8 mouse cellular contexts compared by ENCODE assay signal in genomic region chr4:141213342-141213741, GRCm38 (mm10). TPM values are rescaled to one million over a fixed set of nuclear protein-coding genes. Genes with fewer than 3 reads are reported as not detected.
DNase-seq lines count a peak whose midpoint lies in the region; ATAC-seq and TF ChIP-seq lines count a peak whose summit lies in the region.

No protein-coding gene starts in this region.

- no peak for TF ChIP-seq CTCF in lung, embryonic 14.5 days (IDR thresholded peaks at IDR 0.05; ENCODE audit: low read depth)
- no peak for TF ChIP-seq CTCF in small intestine, adult 2 months (IDR thresholded peaks at IDR 0.05; ENCODE audit: extremely low read depth, insufficient read length, insufficient replicate concordance, low read depth, low read length)

- WGBS in lung, embryonic 14.5 days, result 32% methylated on average over 2 of the region's 2 CpGs
- 35% methylated on average over 2 of the region's 2 CpGs for WGBS in limb, embryonic 13.5 days
- 44% methylated on average over 2 of the region's 2 CpGs for WGBS in small intestine, adult 2 months

- no peaks in the 10 kb centered on the region for H3K9me3 ChIP-seq in lung, embryonic 14.5 days (ENCODE audit: low read depth, low read length)
- H3K9me3 ChIP-seq in limb, embryonic 13.5 days, result no peaks in the 10 kb centered on the region

- peak overlapping the region; percentile 96 for H3K4me2 ChIP-seq in lung, embryonic 14.5 days
- peak overlapping the region; percentile 92 for H3K4me2 ChIP-seq in limb, embryonic 13.5 days (replicated peaks)

- peak; percentile 42 for ATAC-seq in lung, embryonic 14.5 days (ENCODE audit: insufficient read depth)
- 0 out of 2 replicates have a peak, but pooled peaks have one; percentile 5 for ATAC-seq in erythroid progenitor cell, adult 5-6 weeks (replicated peaks; ENCODE audit: low FRiP score, poor library complexity, severe bottlenecking)
- ATAC-seq in limb, embryonic 13.5 days (ENCODE audit: low FRiP score, low read depth), result no peak

- peaks cover 2% of the 10 kb centered on the region; the same call in 1 of the 2 replicates for H3K36me3 ChIP-seq in lung, embryonic 14.5 days (ENCODE audit: insufficient read depth)
- H3K36me3 ChIP-seq in limb, embryonic 13.5 days, result no peaks in the 10 kb centered on the region
- H3K36me3 ChIP-seq in small intestine, adult 2 months (ENCODE audit: control insufficient read depth, insufficient read depth, low read length), result no peaks in the 10 kb centered on the region

- TF ChIP-seq POLR2A in small intestine, adult 2 months (IDR thresholded peaks at IDR 0.05; ENCODE audit: low read depth, low read length), result no peak

- peak overlapping the region; percentile 58 for H3K4me3 ChIP-seq in lung, embryonic 14.5 days (ENCODE audit: low read depth, low read length)
- peak overlapping the region; percentile 63 for H3K4me3 ChIP-seq in limb, embryonic 13.5 days
- 0 out of 2 replicates have a peak overlapping the region, but pooled peaks have one; percentile 57 for H3K4me3 ChIP-seq in small intestine, adult 2 months (ENCODE audit: low read depth, low read length)

- no peaks in the 10 kb centered on the region for H3K27me3 ChIP-seq in lung, embryonic 14.5 days (ENCODE audit: insufficient read depth, low read length)
- H3K27me3 ChIP-seq in limb, embryonic 13.5 days, result no peaks in the 10 kb centered on the region
- no peaks in the 10 kb centered on the region for H3K27me3 ChIP-seq in small intestine, adult 2 months (ENCODE audit: control insufficient read depth, insufficient read depth, low read length)

- 0 out of 2 replicates have a peak overlapping the region, but pooled peaks have one; percentile 61 for H3K9ac ChIP-seq in lung, embryonic 14.5 days
- no peak overlapping the region for H3K9ac ChIP-seq in limb, embryonic 13.5 days

- peak overlapping the region; percentile 42; the same call in 1 of the 2 replicates for H3K27ac ChIP-seq in lung, embryonic 14.5 days (ENCODE audit: low read depth)
- peak overlapping the region; percentile 61; the same call in 1 of the 2 replicates for H3K27ac ChIP-seq in limb, embryonic 13.5 days
- H3K27ac ChIP-seq in small intestine, adult 2 months (ENCODE audit: insufficient read depth, low read depth, low read length), result no peak overlapping the region

- DNase-seq in lung, embryonic 14.5 days, result peak; percentile 34
- no peak for DNase-seq in lung, postnatal 14 days
- no peak for DNase-seq in frontal cortex, postnatal 10 days (ENCODE audit: low spot score in 2 of 2)
- DNase-seq in gastrocnemius, postnatal 4 days (ENCODE audit: low spot score in 2 of 2), result no peak
- DNase-seq in testis, postnatal 14 days (ENCODE audit: low spot score), result no peak

- peaks cover 11% of the 10 kb centered on the region for H3K4me1 ChIP-seq in lung, embryonic 14.5 days (ENCODE audit: insufficient read depth)
- H3K4me1 ChIP-seq in limb, embryonic 13.5 days, result peaks cover 16% of the 10 kb centered on the region
- H3K4me1 ChIP-seq in small intestine, adult 2 months (ENCODE audit: control insufficient read depth, insufficient read depth, insufficient read length, low read length), result peaks cover 7% of the 10 kb centered on the region; the same call in 1 of the 2 replicates

RNA-seq across cellular contexts. Expression of gene Rsg1, which starts 0.4 kb away (rescaled TPM):
- 5.3 and 6.3 TPM in 2 replicates for polyA plus RNA-seq in lung, embryonic 14.5 days (2014; fragmentation: Nextera tagmentation; extraction: Ambion mirVana)
- not detected in 2 replicates for total RNA-seq in erythroid progenitor cell, adult 5-6 weeks (2015; ENCODE audit: low replicate concordance)
- not detected in 2 replicates for total RNA-seq in erythroid progenitor cell, adult 5-6 weeks (2017; ENCODE audit: low replicate concordance)
- polyA plus RNA-seq in limb, embryonic 13.5 days (2015; fragmentation: Nextera tagmentation; extraction: Ambion mirVana), result 6.1 and 8.4 TPM in 2 replicates
- 0.51 and 0.81 TPM in 2 replicates for polyA plus RNA-seq in small intestine, adult 2 months (2012; rRNA removed)
- 1 to 10 TPM; 1.1 to 1.3 TPM for total RNA-seq in gastrocnemius, postnatal 4 days (2021)

RNA-seq across cellular contexts. Expression of gene Arhgef19, which starts 26.0 kb away (rescaled TPM):
- 20.1 and 21.1 TPM in 2 replicates for polyA plus RNA-seq in lung, embryonic 14.5 days (2014; fragmentation: Nextera tagmentation; extraction: Ambion mirVana)
- total RNA-seq in erythroid progenitor cell, adult 5-6 weeks (2015; ENCODE audit: low replicate concordance), result not detected in 2 replicates
- not detected in 2 replicates for total RNA-seq in erythroid progenitor cell, adult 5-6 weeks (2017; ENCODE audit: low replicate concordance)
- polyA plus RNA-seq in limb, embryonic 13.5 days (2015; fragmentation: Nextera tagmentation; extraction: Ambion mirVana), result 8.1 and 10.9 TPM in 2 replicates
- polyA plus RNA-seq in small intestine, adult 2 months (2012; rRNA removed), result 29.3 and 48.8 TPM in 2 replicates
- total RNA-seq in gastrocnemius, postnatal 4 days (2021), result 1 to 10 TPM; 3.0 to 4.7 TPM
